Mouse (Mus musculus): ENCODE measurements around the gene Itga9. TPM values are rescaled to one million over a fixed set of nuclear protein-coding genes. Genes with fewer than 3 reads are reported as not detected.
"Not testable (repeated sequence)": the region's sequence is repeated elsewhere in the genome, so short reads cannot be mapped to it uniquely, and the experiment has no call there.

Itga9 gene
- total RNA-seq, 2 experiments from 2014 or later: 12.3 to 17.7 TPM

- no peak for DNase-seq
- intact Hi-C loops (cut with DNase I; ENCODE audit: low total_unique reads): loop anchor here (10.0 kb wide), 1 partner anchor 468 kb away; no protein-coding TSS in a partner anchor
Measured at GRCm38 (mm10) chr9:118596767-118597166, 9.7 kb upstream of the Itga9 start.

- intact Hi-C loops (cut with DNase I; ENCODE audit: low total_unique reads): not testable (repeated sequence)
Measured at GRCm38 (mm10) chr9:118600393-118600792, 6.1 kb upstream of the Itga9 start.

GRCm38 (mm10) chr9:118602576-118602975 lies 3.9 kb upstream of the Itga9 start:
- intact Hi-C loops (cut with DNase I; ENCODE audit: low total_unique reads): no loop called here
- DNase-seq: no peak

More at GRCm38 (mm10) chr9:118600393-118600792, 6.1 kb upstream of the Itga9 start:
- not testable (repeated sequence) for DNase-seq

- peak; percentile 49 for DNase-seq
- intact Hi-C loops (cut with DNase I; ENCODE audit: low total_unique reads): loop anchor here (2.0 to 5.0 kb wide), 2 partner anchors 265 to 298 kb away; no protein-coding TSS in a partner anchor
Measured at GRCm38 (mm10) chr9:118606817-118607371, 404 bp downstream of the Itga9 start.

GRCm38 (mm10) chr9:118607701-118608401 lies 1.4 kb downstream of the Itga9 start:
- intact Hi-C loops (cut with DNase I; ENCODE audit: low total_unique reads): loop anchor here (2.0 to 5.0 kb wide), 2 partner anchors 264 to 297 kb away; no protein-coding TSS in a partner anchor
- no peak for DNase-seq

- intact Hi-C loops (cut with DNase I; ENCODE audit: low total_unique reads): loop anchor here (5.0 kb wide), 1 partner anchor 264 kb away; no protein-coding TSS in a partner anchor
- DNase-seq: no peak
Measured at GRCm38 (mm10) chr9:118608556-118608955, 2.1 kb downstream of the Itga9 start.

GRCm38 (mm10) chr9:118610060-118610459 lies 3.6 kb downstream of the Itga9 start:
- peak; percentile 44 for DNase-seq
- intact Hi-C loops (cut with DNase I; ENCODE audit: low total_unique reads): no loop called here

GRCm38 (mm10) chr9:118611111-118611541 lies 4.6 kb downstream of the Itga9 start:
- intact Hi-C loops (cut with DNase I; ENCODE audit: low total_unique reads): no loop called here
- peak; percentile 56 for DNase-seq

- peak; percentile 39 for DNase-seq
- intact Hi-C loops (cut with DNase I; ENCODE audit: low total_unique reads): no loop called here
Measured at GRCm38 (mm10) chr9:118611958-118612581, 5.6 kb downstream of the Itga9 start.

- intact Hi-C loops (cut with DNase I; ENCODE audit: low total_unique reads): no loop called here
- DNase-seq: no peak
Measured at GRCm38 (mm10) chr9:118617237-118617636, 10.7 kb downstream of the Itga9 start.

- intact Hi-C loops (cut with DNase I; ENCODE audit: low total_unique reads): no loop called here
- no peak for DNase-seq
Measured at GRCm38 (mm10) chr9:118618732-118619250, 12.3 kb downstream of the Itga9 start.

- intact Hi-C loops (cut with DNase I; ENCODE audit: low total_unique reads): no loop called here
- DNase-seq: no peak
Measured at GRCm38 (mm10) chr9:118620807-118621206, 14.3 kb downstream of the Itga9 start.

GRCm38 (mm10) chr9:118621691-118622090 lies 15.2 kb downstream of the Itga9 start:
- intact Hi-C loops (cut with DNase I; ENCODE audit: low total_unique reads): no loop called here
- DNase-seq: no peak

- DNase-seq: peak; percentile 57
- intact Hi-C loops (cut with DNase I; ENCODE audit: low total_unique reads): no loop called here
Measured at GRCm38 (mm10) chr9:118622376-118623166, 16.1 kb downstream of the Itga9 start.

GRCm38 (mm10) chr9:118623483-118623882 lies 17.0 kb downstream of the Itga9 start:
- intact Hi-C loops (cut with DNase I; ENCODE audit: low total_unique reads): no loop called here

GRCm38 (mm10) chr9:118624146-118624545 lies 17.7 kb downstream of the Itga9 start:
- intact Hi-C loops (cut with DNase I; ENCODE audit: low total_unique reads): no loop called here
- DNase-seq: no peak

More at GRCm38 (mm10) chr9:118623483-118623882, 17.0 kb downstream of the Itga9 start:
- no peak for DNase-seq

- intact Hi-C loops (cut with DNase I; ENCODE audit: low total_unique reads): loop anchor here (10.0 kb wide), 1 partner anchor 55 kb away; no protein-coding TSS in a partner anchor
- no peak for DNase-seq
Measured at GRCm38 (mm10) chr9:118629763-118630379, 23.4 kb downstream of the Itga9 start.

GRCm38 (mm10) chr9:118631775-118632757 lies 25.6 kb downstream of the Itga9 start:
- intact Hi-C loops (cut with DNase I; ENCODE audit: low total_unique reads): loop anchor here (10.0 kb wide), 1 partner anchor 53 kb away; no protein-coding TSS in a partner anchor
- DNase-seq: no peak
